20 mouse cellular contexts compared by ENCODE assay signal in genomic region chr9:94556249-94556648, GRCm38 (mm10). TPM values are rescaled to one million over a fixed set of nuclear protein-coding genes. Genes with fewer than 3 reads are reported as not detected.
A peak's percentile ranks its signal among the peaks of the same experiment; 100 is the strongest.
DNase-seq lines count a peak whose midpoint lies in the region; ATAC-seq lines count a peak whose summit lies in the region.
"Had no signal": no experiment of that assay in that cellular context is flagged by ENCODE, and none has a peak within 500 bp of the region (broad histone marks: within the 10 kb centered on the region; RNA-seq: fewer than 3 reads in every experiment).

No protein-coding gene starts in this region.

- DNase-seq in adipocyte (ENCODE audit: low spot score): peak; percentile 10
- DNase-seq in adrenal gland, postnatal 10 days: no peak
- DNase-seq in thymus, postnatal 14 days: no peak
- no peak for DNase-seq in cerebellum, adult 8-10 months
- DNase-seq: cerebellum, postnatal 10 days; gastrocnemius, postnatal 36 days; heart, postnatal 36 days; kidney, adult 2 months; kidney, postnatal 10 days; lung, postnatal 10 days; thymus, postnatal 25 days had no signal

- H3K9ac ChIP-seq in liver, embryonic 12.5 days: no peak overlapping the region
- H3K9ac ChIP-seq: forebrain, embryonic 12.5 days; hindbrain, embryonic 14.5 days had no signal

- H3K27me3 ChIP-seq in liver, embryonic 12.5 days (replicated peaks): no peaks in the 10 kb centered on the region
- H3K27me3 ChIP-seq: forebrain, embryonic 12.5 days; megakaryocyte, embryonic 14.5 days had no signal

- no peaks in the 10 kb centered on the region for H3K36me3 ChIP-seq in liver, embryonic 12.5 days
- H3K36me3 ChIP-seq: forebrain, embryonic 12.5 days; limb, embryonic 10.5 days had no signal

- H3K4me1 ChIP-seq in liver, embryonic 12.5 days: peaks cover 38% of the 10 kb centered on the region
- H3K4me1 ChIP-seq: forebrain, embryonic 12.5 days; limb, embryonic 10.5 days had no signal

- peak overlapping the region; percentile 82 for H3K27ac ChIP-seq in liver, embryonic 12.5 days
- H3K27ac ChIP-seq: forebrain, embryonic 12.5 days; hindbrain, embryonic 14.5 days; layer of hippocampus, adult 2 months; limb, embryonic 10.5 days had no signal

- ATAC-seq in common myeloid progenitor, adult 5-6 weeks (replicated peaks; ENCODE audit: low read depth, poor library complexity, severe bottlenecking): peak; percentile 85
- ATAC-seq in liver, embryonic 12.5 days: peak; percentile 93
- ATAC-seq in megakaryocyte, adult 5-6 weeks (ENCODE audit: poor library complexity, severe bottlenecking): peak; percentile 42
- ATAC-seq: inflammation-experienced regulatory T-cells, adult 6 months had no signal

- no peak overlapping the region for H3K4me3 ChIP-seq in liver, embryonic 12.5 days
- H3K4me3 ChIP-seq: forebrain, embryonic 12.5 days; layer of hippocampus, adult 2 months; limb, embryonic 10.5 days; megakaryocyte, embryonic 14.5 days had no signal

- no peaks in the 10 kb centered on the region for H3K9me3 ChIP-seq in liver, embryonic 12.5 days (replicated peaks)
- H3K9me3 ChIP-seq: forebrain, embryonic 12.5 days; limb, embryonic 10.5 days; megakaryocyte, embryonic 14.5 days had no signal

- H3K4me2 ChIP-seq in liver, embryonic 12.5 days: peak overlapping the region; percentile 40; the same call in 1 of the 2 replicates
- H3K4me2 ChIP-seq: forebrain, embryonic 12.5 days; hindbrain, embryonic 14.5 days had no signal

RNA-seq across cellular contexts. Expression of gene 1190002N15Rik, which starts 18.4 kb away (rescaled TPM):
- 32.9 and 40.2 TPM in 2 replicates for total RNA-seq in common myeloid progenitor, adult 5-6 weeks (2017)
- polyA plus RNA-seq in liver, embryonic 12.5 days (2016; fragmentation: Nextera tagmentation; extraction: Ambion mirVana): 13.8 and 14.5 TPM in 2 replicates
- 15.1 and 23.4 TPM in 2 replicates for total RNA-seq in megakaryocyte, adult 5-6 weeks (2015)
- 16.9 and 17.2 TPM in 2 replicates for total RNA-seq in megakaryocyte, adult 5-6 weeks (2017)
- total RNA-seq in adrenal gland, postnatal 10 days (2021): 10 to 100 TPM; 24.8 to 24.9 TPM

Comparison
In these comparisons a context has a peak if more than half of its experiments do, and no peak if none do; other contexts are left out.
1. ATAC-seq: peak in every context shown above with its lines; median percentile 93 in liver, embryonic 12.5 days; 85 in common myeloid progenitor, adult 5-6 weeks; 42 in megakaryocyte, adult 5-6 weeks.